Mouse (Mus musculus) brain, embryonic 14.5 days (tissue): ENCODE measurements around the gene Rel.

ENCODE experiments used
- CTCF ChIP-seq: fragments of 200-500 bp; IDR thresholded peaks from 2 replicates; pipeline ENCODE4 v1.5.1; 2012; ENCODE audit warnings: inconsistent platforms, mild to moderate bottlenecking, moderate library complexity, borderline replicate concordance; ENCODE audit not compliant: insufficient read depth, insufficient read length; ENCODE audit errors: extremely low read depth
- POLR2A ChIP-seq: fragments of 200-500 bp; IDR thresholded peaks from 2 replicates; pipeline ENCODE4 v1.6.1; 2012; ENCODE audit warnings: mild to moderate bottlenecking, inconsistent platforms, borderline replicate concordance; ENCODE audit not compliant: poor library complexity, insufficient read depth, insufficient read length, severe bottlenecking; ENCODE audit errors: extremely low read depth

- TF ChIP-seq CTCF = no peak
- TF ChIP-seq POLR2A = no peak
Observed at GRCm38 (mm10) chr11:23771507-23772097, 832 bp upstream of the Rel start.
